Mouse (Mus musculus): ENCODE results near the gene Tbcel. TPM values are rescaled to one million over a fixed set of nuclear protein-coding genes. Genes with fewer than 3 reads are reported as not detected.

Tbcel gene
- total RNA-seq, 2 experiments from 2014 or later = 56.8 to 57.7 TPM

DNA sequence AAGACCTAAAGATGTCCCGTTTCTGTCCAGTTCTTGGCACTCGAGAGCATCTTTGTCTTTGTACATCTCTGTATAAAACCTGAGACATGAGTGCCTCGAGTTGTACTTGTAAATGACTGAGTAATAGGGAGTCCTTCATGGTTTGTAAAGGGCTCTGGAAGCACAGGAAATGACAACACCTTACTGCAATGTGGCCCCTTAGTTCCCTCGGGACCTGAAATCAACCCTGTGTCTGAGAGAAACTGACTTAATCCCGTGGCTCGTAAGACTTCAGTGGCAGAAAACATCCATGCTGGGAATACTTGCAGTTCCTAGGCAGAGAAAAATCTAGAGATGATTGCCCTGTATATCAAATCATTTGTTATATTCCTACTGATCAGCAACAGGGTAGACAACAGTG lies 114.7 kb downstream of the Tbcel start:
- DNase-seq (ENCODE audit: low spot score in 2 of 2) = no peak

- DNase-seq (ENCODE audit: low spot score in 2 of 2) = no peak
Measured at GRCm38 (mm10) chr9:42388490-42388889, 119.1 kb downstream of the Tbcel start.

GRCm38 (mm10) chr9:42387038-42387437 lies 120.6 kb downstream of the Tbcel start:
- DNase-seq (ENCODE audit: low spot score in 2 of 2) = no peak

DNA sequence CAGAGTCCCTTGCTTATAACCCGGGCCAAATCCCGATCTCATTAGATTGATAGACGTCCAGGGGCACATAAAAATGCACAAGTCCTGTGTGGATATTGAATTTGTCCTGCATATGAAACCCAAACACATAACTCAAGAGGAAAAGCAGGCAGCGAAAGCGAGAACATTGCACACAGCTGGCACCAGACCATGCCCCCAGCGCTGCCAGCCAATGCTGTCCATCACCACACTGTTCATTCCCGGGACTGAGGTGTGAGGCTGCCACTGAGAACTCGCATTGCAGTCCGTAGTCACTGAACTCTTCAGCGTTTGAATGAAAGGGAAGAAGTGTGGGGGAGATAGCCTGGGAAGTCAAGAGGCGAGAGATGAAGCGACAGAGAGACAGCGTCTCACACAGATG lies 122.0 kb downstream of the Tbcel start:
- DNase-seq (ENCODE audit: low spot score in 2 of 2) = no peak

- no peak for DNase-seq (ENCODE audit: low spot score in 2 of 2)
Measured at GRCm38 (mm10) chr9:42382628-42383347, 124.8 kb downstream of the Tbcel start.

DNA sequence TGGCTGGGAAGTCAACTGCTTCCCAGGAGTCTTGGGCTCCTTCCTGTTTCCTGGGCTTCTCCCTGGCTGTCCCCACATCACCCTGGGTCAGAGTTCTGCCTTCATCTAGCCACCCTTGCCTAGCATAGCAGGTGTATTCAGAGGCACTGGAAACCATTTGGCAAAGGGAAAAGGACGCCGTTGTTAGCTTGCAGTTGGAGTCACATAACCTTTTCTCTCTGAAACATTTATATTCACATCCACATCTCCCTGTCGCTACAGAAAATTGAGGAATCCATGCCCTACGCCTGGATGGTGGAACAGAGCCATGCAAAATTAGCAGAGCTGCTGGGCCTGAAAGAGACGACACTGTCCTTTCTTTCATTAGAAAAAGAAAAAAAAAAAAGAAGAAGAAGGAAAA lies 125.5 kb downstream of the Tbcel start:
- DNase-seq (ENCODE audit: low spot score in 2 of 2) = peak in 1 of 2 experiments; percentile 73

DNA sequence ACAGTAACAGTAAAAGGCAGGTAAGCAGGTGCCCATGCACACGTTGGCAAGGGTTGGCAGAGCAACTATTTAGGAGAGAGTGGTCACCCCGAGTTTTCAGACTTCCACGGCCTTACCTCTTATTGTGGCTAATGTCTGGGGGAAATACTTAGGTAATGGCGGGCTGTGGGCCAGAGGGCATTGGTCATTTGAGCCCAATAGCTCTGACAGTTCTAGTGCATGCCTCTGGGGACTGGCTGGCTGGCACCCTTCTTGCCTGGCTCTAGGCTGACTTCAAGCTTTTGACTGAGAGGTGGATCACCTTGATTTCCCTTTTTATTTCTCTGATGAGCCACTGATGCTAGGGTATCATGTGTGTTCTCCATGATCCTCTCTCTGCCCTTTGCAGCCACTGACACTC lies 129.5 kb downstream of the Tbcel start:
- no peak for DNase-seq (ENCODE audit: low spot score in 2 of 2)

- no peak for DNase-seq (ENCODE audit: low spot score in 2 of 2)
Measured at GRCm38 (mm10) chr9:42377656-42378055, 130.0 kb downstream of the Tbcel start.

- no peak for DNase-seq (ENCODE audit: low spot score in 2 of 2)
Measured at GRCm38 (mm10) chr9:42371670-42372368, 135.8 kb downstream of the Tbcel start.

Small RNA genes lying within 50 kb of the gene (microRNA-seq; reads per million reads assigned to microRNA genes)
- gene Gm44311 = 0 reads per million in 2 experiments

Other genes starting within 250 kb of the Tbcel start
- 10 to 100 TPM; 61.7 to 68.2 TPM for gene Sc5d, start 243.6 kb downstream of the Tbcel start, total RNA-seq (2021)
- gene Tecta, start 107.9 kb downstream of the Tbcel start, total RNA-seq (2021) = 1 to 10 TPM in 1 of 2 experiments, under 1 TPM in 1; 0.99 to 1.1 TPM